Mouse (Mus musculus) embryonic fibroblast, embryonic 13.5 days (primary cell): Measurements from ENCODE around the gene Entpd6.

ENCODE experiments used
- CTCF ChIP-seq: IDR thresholded peaks from 2 replicates; pipeline ENCODE4 v1.5.1; 2011; ENCODE audit warnings: mild to moderate bottlenecking, control low read depth, low read length, moderate library complexity, borderline replicate concordance; ENCODE audit not compliant: insufficient read depth
- POLR2A ChIP-seq: IDR thresholded peaks from 2 replicates; pipeline ENCODE4 v1.6.1; 2011; ENCODE audit warnings: low read depth, mild to moderate bottlenecking, control low read depth, low read length, moderate library complexity

DNA sequence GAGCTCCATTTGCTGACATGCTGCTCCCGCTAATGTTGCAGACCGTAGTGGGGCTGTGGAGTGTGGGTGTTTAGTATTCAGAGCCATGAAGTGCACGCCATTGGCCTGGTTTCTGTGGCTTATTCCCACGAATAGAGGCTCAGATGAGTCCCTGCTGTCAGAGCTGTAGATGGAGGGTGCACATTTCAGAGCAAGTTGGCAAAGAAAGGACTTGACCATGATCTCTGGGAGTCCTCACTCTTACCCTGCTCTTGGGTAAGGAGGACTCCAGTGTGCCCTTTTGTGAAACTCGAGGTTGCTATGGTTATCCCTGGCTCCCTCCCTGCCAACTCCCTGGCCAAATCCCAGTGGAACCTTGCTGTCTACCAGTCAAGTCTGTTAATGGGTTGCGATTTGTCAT lies 59.5 kb downstream of the Entpd6 start:
- TF ChIP-seq POLR2A (no peak), CTCF (no peak)
